Mouse (Mus musculus) embryonic fibroblast, embryonic 13.5 days (primary cell): ENCODE data around the gene Cnnm4. TPM values are rescaled to one million over a fixed set of nuclear protein-coding genes. Genes with fewer than 3 reads are reported as not detected.

Experiments used
- H3K27ac ChIP-seq: 2 replicates; pipeline ENCODE4 v1.5.1; 2012; ENCODE audit warnings: low read length, control low read depth, inconsistent platforms; ENCODE audit not compliant: insufficient read depth
- H3K4me1 ChIP-seq: 2 replicates; pipeline ENCODE4 v1.6.1; 2011; ENCODE audit warnings: low read length; ENCODE audit not compliant: control insufficient read depth, insufficient read depth
- H3K4me3 ChIP-seq: 2 replicates; pipeline ENCODE4 v1.5.1; 2011; ENCODE audit warnings: mild to moderate bottlenecking, control low read depth, low read length; ENCODE audit not compliant: insufficient read depth
- CTCF ChIP-seq: IDR thresholded peaks from 2 replicates; pipeline ENCODE4 v1.5.1; 2011; ENCODE audit warnings: mild to moderate bottlenecking, control low read depth, low read length, moderate library complexity, borderline replicate concordance; ENCODE audit not compliant: insufficient read depth
- POLR2A ChIP-seq: IDR thresholded peaks from 2 replicates; pipeline ENCODE4 v1.6.1; 2011; ENCODE audit warnings: low read depth, mild to moderate bottlenecking, control low read depth, low read length, moderate library complexity
- polyA plus RNA-seq: library from polyadenylated mRNA; stranded (reverse); fragments of >200 nt; gene quantifications from 2 replicates; pipeline ENCODE4 v1.2.4, GENCODE M21; 2011; ENCODE audit warnings: low read depth; ENCODE audit not compliant: missing spikeins, insufficient read length

The Cnnm4 gene
- polyA plus RNA-seq, 1 experiment: 11.6 TPM

- H3K4me3 ChIP-seq: no peak overlapping the region
- no peaks in the 10 kb centered on the region for H3K4me1 ChIP-seq
- no peak overlapping the region for H3K27ac ChIP-seq
- no peak for TF ChIP-seq CTCF
- no peak for TF ChIP-seq POLR2A
Measured at GRCm38 (mm10) chr1:36538727-36539126, 67.3 kb downstream of the Cnnm4 start.

DNA sequence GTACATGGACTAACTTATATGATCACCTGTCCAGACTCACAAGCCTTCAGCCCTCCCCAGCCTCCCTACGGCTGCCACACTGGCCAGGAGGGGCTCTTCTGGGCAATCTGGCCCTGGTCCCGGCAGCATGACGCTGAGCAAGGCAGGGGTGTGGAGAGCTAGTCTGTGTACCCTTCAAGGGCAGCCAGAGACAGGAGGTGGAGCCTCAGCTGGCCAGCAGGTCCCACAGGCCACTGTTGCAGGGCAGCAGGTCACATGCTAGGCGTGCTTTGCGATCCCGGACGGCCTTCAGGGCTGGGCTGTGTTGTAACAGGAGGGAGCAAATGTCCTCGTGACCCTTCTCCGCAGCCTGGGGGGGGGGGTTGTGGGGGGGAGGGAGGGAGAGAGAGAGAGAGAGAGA is 67.8 kb downstream of the Cnnm4 start, which contains the start of gene Gm42417:
Gene Gm42417, minus strand, starts transcription at position 244 of the 400 bp plus-strand sequence.
- Histone ChIP-seq H3K4me3 (no peak within 1 kb of the TSS), H3K4me1 (no peaks in the 10 kb centered on the region), H3K27ac (no peak within 1 kb of the TSS)
- TF ChIP-seq POLR2A (no peak), CTCF (no peak)

DNA sequence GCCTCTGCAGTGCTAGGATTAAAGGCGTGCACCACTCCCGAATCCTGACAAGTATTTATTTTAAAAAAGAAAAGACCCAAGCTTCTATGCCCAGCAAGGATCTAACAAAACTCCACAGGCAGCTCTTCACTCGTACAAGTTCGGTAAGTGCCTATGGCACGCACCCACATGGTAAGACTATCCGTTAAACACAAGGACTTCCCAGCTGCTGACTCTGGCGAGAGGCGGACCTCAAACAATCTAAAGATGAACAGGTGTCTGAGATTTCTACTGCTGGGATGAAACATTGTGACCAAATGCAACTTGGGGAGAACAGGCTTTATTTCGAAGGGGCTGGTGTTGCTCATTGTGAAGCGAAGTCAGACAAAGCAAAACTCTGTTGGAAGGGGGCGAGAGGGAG is 68.7 kb downstream of the Cnnm4 start:
- TF ChIP-seq POLR2A: no peak
- TF ChIP-seq CTCF: no peak
- no peaks in the 10 kb centered on the region for H3K4me1 ChIP-seq
- H3K27ac ChIP-seq: no peak overlapping the region
- H3K4me3 ChIP-seq: no peak overlapping the region

GRCm38 (mm10) chr1:36540807-36541206 is 69.4 kb downstream of the Cnnm4 start:
- Histone ChIP-seq H3K27ac (no peak overlapping the region), H3K4me1 (0 out of 2 replicates have a peak, but pooled peaks cover 3% of the 10 kb centered on the region), H3K4me3 (no peak overlapping the region)
- no peak for TF ChIP-seq POLR2A
- no peak for TF ChIP-seq CTCF

GRCm38 (mm10) chr1:36541844-36542243 is 70.4 kb downstream of the Cnnm4 start:
- TF ChIP-seq CTCF (no peak), POLR2A (no peak)
- Histone ChIP-seq H3K4me3 (no peak overlapping the region), H3K27ac (no peak overlapping the region), H3K4me1 (0 out of 2 replicates have a peak, but pooled peaks cover 3% of the 10 kb centered on the region)

DNA sequence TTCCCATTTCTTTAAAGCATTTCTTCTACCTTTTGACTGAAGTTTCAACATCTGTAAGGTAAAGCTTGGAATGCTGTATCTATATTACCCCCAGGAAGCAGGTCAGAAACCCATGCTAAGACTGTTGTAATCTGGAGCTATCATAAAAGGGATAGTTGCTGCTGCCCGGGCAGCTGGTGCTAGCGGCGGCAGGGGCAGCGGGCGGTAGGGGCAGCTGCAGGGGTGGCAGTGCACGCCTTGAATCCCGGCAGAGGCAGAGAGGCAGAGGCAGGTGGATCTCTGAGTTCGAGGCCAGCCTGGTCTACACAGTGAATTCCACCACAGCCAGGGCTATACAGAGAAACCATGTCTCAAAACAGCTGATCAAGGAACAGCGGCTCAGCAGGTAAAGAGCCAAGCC is 71.5 kb downstream of the Cnnm4 start:
- no peak overlapping the region for H3K27ac ChIP-seq
- H3K4me1 ChIP-seq: 0 out of 2 replicates have a peak, but pooled peaks cover 3% of the 10 kb centered on the region
- H3K4me3 ChIP-seq: no peak overlapping the region
- TF ChIP-seq CTCF (no peak), POLR2A (no peak)

- Histone ChIP-seq H3K4me1 (peaks cover 9% of the 10 kb centered on the region; the same call in 1 of the 2 replicates), H3K4me3 (no peak overlapping the region), H3K27ac (no peak overlapping the region)
- TF ChIP-seq POLR2A: no peak
- TF ChIP-seq CTCF: no peak
Measured at GRCm38 (mm10) chr1:36545382-36545781, 74.0 kb downstream of the Cnnm4 start.

- H3K27ac ChIP-seq: no peak overlapping the region
- peaks cover 9% of the 10 kb centered on the region; the same call in 1 of the 2 replicates for H3K4me1 ChIP-seq
- peak overlapping the region; percentile 64 for H3K4me3 ChIP-seq
- TF ChIP-seq POLR2A: no peak
- TF ChIP-seq CTCF: no peak
Measured at GRCm38 (mm10) chr1:36545845-36546600, 74.6 kb downstream of the Cnnm4 start.

DNA sequence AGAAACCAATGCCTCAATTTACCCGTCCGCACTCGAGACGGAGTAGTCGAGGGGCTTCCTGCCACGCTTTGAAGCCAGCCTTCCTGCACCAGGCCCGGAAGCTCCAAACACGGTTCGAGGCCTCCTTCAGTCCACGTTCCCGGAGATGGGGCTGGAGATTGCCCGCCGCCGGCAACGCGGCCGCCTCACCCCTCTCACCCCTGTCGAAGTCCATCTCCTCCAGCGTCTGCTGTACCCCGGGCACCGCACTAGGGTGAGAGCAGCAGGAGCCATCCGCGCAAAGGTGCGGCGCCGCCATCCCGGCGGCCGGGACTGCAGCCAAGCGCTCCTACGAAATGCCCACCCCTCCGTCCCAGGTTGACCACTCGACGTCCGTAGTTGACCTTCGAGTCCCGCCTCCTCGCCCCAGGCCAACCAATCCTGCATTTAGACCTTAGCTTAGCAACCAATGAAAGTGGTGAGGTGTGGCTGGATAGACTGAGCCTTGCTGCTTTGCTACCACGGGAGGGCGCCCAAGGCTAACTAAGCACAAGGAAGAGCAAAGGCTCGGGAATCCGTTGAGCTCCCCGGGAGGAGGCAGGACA is 75.6 kb downstream of the Cnnm4 start, which contains the start of gene Ankrd39:
Gene Ankrd39, minus strand, starts transcription at position 558 of the 584 bp plus-strand sequence.
- Histone ChIP-seq H3K4me3 (peak within 1 kb of the TSS; percentile 64), H3K4me1 (peaks cover 9% of the 10 kb centered on the region; the same call in 1 of the 2 replicates), H3K27ac (peak within 1 kb of the TSS; percentile 36)
- TF ChIP-seq POLR2A: peak; percentile 85
- peak; percentile 90 for TF ChIP-seq CTCF

DNA sequence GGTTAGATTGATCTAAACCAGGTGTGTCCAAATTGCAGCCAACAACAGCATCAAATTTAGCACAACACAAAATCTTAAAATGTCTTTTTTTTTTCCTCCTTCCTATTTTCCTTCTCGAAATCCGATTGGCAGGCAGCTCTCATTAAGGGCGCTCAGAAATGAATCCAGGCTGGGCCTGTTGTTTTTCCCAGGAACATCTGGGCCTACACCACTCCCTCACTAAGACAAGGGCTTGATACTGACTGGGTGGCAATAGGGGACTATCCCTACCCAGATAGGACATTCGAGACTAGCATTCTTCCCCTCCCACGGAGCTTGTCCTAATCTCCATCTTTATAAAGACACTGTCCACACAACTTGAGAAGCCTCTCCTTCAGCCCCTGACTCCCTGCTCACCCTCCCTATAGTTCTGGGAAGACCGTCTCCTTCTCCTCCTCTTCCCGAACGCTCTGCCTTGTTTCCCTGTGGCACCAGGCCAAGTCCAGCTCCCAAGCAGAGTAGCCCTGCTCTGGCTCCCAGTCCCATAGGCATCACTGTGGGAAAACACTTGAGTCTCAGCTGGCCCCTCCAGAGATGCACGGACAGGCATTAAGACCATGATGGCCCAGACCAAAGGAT is 76.7 kb downstream of the Cnnm4 start:
- no peak for TF ChIP-seq POLR2A
- TF ChIP-seq CTCF: no peak
- Histone ChIP-seq H3K27ac (peak overlapping the region; percentile 36; the same call in 1 of the 2 replicates), H3K4me1 (peaks cover 9% of the 10 kb centered on the region; the same call in 1 of the 2 replicates), H3K4me3 (no peak overlapping the region)
